Mouse (Mus musculus) midbrain, embryonic 11.5 days (tissue): Measurements from ENCODE around the gene Alkbh4. TPM values are rescaled to one million over a fixed set of nuclear protein-coding genes. Genes with fewer than 3 reads are reported as not detected.
"Not testable (repeated sequence)": the region's sequence is repeated elsewhere in the genome, so short reads cannot be mapped to it uniquely, and the experiment has no call there.

Experiments
- ATAC-seq: fragments of 200-750 bp; cut with Nextera tagmentation; 2 replicates; pipeline ENCODE4 v1.8.0; 2017; ENCODE audit warnings: moderate TSS enrichment, moderate library complexity; ENCODE audit not compliant: low FRiP score
- DNase-seq: peaks from one replicate; pipeline ENCODE4 v3.0.0; 2015; ENCODE audit warnings: low spot score; ENCODE audit errors: missing footprints
- H3K27ac ChIP-seq: fragments of 300-500 bp; sonication (generic); 2 replicates; pipeline ENCODE4 v1.5.1; 2014; ENCODE audit warnings: low read depth, low read length
- H3K27me3 ChIP-seq: fragments of 300-500 bp; sonication (generic); 2 replicates; pipeline ENCODE4 v1.6.1; 2014; ENCODE audit warnings: mild to moderate bottlenecking, low read length, moderate library complexity, mixed read lengths; ENCODE audit not compliant: control insufficient read depth, insufficient read depth
- H3K36me3 ChIP-seq: fragments of 300-500 bp; sonication (generic); 2 replicates; pipeline ENCODE4 v1.6.1; 2014; ENCODE audit warnings: mild to moderate bottlenecking, low read length, moderate library complexity, mixed read lengths; ENCODE audit not compliant: control insufficient read depth, insufficient read depth
- H3K4me1 ChIP-seq: fragments of 300-500 bp; sonication (generic); 2 replicates; pipeline ENCODE4 v1.6.1; 2014; ENCODE audit warnings: low read length; ENCODE audit not compliant: control insufficient read depth, insufficient read depth
- H3K4me2 ChIP-seq: fragments of 300-500 bp; sonication (generic); 2 replicates; pipeline ENCODE4 v1.6.1; 2014; ENCODE audit warnings: mild to moderate bottlenecking, moderate library complexity
- H3K4me3 ChIP-seq: fragments of 300-500 bp; sonication (generic); 2 replicates; pipeline ENCODE4 v1.5.1; 2014; ENCODE audit warnings: low read depth, low read length
- H3K9ac ChIP-seq: fragments of 300-500 bp; sonication (generic); 2 replicates; pipeline ENCODE4 v1.6.1; 2014; ENCODE audit warnings: low read length
- H3K9me3 ChIP-seq: fragments of 300-500 bp; sonication (generic); 2 replicates; pipeline ENCODE4 v1.6.1; 2016; ENCODE audit warnings: low read length; ENCODE audit not compliant: control insufficient read depth
- WGBS: fragments of 180-500 bp; shearing (Covaris S2); extraction: QIAGEN DNeasy Blood & Tissue Kit; methylation state at CpG from one replicate; pipeline ENCODE4 v1.1.7; 2014; 5-methylcytosine and 5-hydroxymethylcytosine counted together
- polyA plus RNA-seq: library from polyadenylated mRNA; unstranded; fragments of >200 nt; fragmentation: Nextera tagmentation; extraction: Ambion mirVana; gene quantifications from 2 replicates; pipeline ENCODE4 v1.2.1, GENCODE M21; 2014

The Alkbh4 gene
- polyA plus RNA-seq, 1 experiment from 2014 or later = 15.7 TPM

DNA sequence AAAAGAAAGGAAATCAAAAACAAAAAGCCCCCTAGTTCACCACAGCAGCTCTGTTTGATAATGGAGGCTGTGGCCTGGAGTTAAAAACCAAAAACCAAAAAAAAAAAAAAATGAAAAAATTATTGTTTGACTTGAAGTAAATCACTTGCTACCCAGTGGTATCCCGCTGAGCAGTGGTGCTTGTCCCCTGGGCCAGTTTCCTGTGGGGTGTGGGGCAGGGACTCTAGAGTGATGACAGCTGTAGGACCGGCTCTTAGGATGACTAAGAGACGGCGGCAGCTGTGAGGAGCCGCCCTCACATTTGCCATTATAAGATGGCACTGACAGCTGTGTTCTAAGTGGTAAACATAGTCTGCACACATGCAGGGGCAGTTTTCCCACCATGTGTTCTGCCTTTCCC lies 19.5 kb downstream of the Alkbh4 start:
- Histone ChIP-seq H3K36me3 (no peaks in the 10 kb centered on the region), H3K4me1 (no peaks in the 10 kb centered on the region), H3K27me3 (no peaks in the 10 kb centered on the region), H3K9ac (no peak overlapping the region), H3K9me3 (no peaks in the 10 kb centered on the region), H3K27ac (no peak overlapping the region), H3K4me2 (no peak overlapping the region), H3K4me3 (no peak overlapping the region)
- DNase-seq (peak; percentile 12), ATAC-seq (no peak)
- 91% methylated on average over 5 of the region's 5 CpGs for WGBS

- 89% methylated on average over 11 of the region's 12 CpGs for WGBS
- DNase-seq = peak; percentile 21
Measured at GRCm38 (mm10) chr5:136160084-136160483, 24.1 kb downstream of the Alkbh4 start.

GRCm38 (mm10) chr5:136163807-136164474 lies 28.0 kb downstream of the Alkbh4 start:
- H3K27ac ChIP-seq = no peak overlapping the region
- ATAC-seq (no peak), DNase-seq (peak; percentile 76)
- 82% methylated on average over 11 of the region's 11 CpGs for WGBS
- H3K9ac ChIP-seq = no peak overlapping the region
- H3K9me3 ChIP-seq = peaks cover 5% of the 10 kb centered on the region
- no peak overlapping the region for H3K4me3 ChIP-seq
- H3K4me1 ChIP-seq = no peaks in the 10 kb centered on the region
- H3K4me2 ChIP-seq = no peak overlapping the region
- no peaks in the 10 kb centered on the region for H3K27me3 ChIP-seq
- no peaks in the 10 kb centered on the region for H3K36me3 ChIP-seq

More at GRCm38 (mm10) chr5:136160084-136160483, 24.1 kb downstream of the Alkbh4 start:
- H3K4me2 ChIP-seq, H3K36me3 ChIP-seq, H3K9ac ChIP-seq, H3K4me1 ChIP-seq, H3K27me3 ChIP-seq, ATAC-seq, H3K4me3 ChIP-seq, H3K9me3 ChIP-seq, H3K27ac ChIP-seq: not testable (repeated sequence)

- WGBS = 79% methylated on average over 8 of the region's 8 CpGs
- DNase-seq (peak; percentile 49), ATAC-seq (no peak)
- H3K9me3 ChIP-seq = peaks cover 5% of the 10 kb centered on the region
- no peaks in the 10 kb centered on the region for H3K27me3 ChIP-seq
- H3K9ac ChIP-seq = no peak overlapping the region
- H3K27ac ChIP-seq = no peak overlapping the region
- no peak overlapping the region for H3K4me2 ChIP-seq
- no peaks in the 10 kb centered on the region for H3K36me3 ChIP-seq
- H3K4me3 ChIP-seq = no peak overlapping the region
- 0 out of 2 replicates have a peak, but pooled peaks cover 2% of the 10 kb centered on the region for H3K4me1 ChIP-seq
Measured at GRCm38 (mm10) chr5:136165246-136165645, 29.3 kb downstream of the Alkbh4 start.

DNA sequence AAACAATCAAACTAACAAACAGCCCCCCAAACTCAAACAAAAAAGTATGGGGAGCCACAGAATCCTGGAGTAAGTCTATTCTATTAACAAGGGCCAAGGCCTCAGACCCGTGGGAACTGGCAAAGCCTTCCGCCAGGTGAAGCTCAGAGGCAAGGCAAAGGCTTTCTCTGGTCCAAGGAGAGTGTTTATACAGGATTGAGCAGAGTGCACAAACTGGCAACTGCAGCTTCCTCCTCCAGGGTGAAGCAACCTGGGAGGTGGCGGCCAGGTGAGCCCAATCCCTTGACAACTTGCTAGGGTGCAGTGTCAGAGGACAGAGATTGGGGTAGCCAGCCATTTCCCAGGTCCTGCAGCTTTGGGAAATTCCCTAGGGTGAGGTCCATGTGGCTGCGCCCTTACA lies 31.4 kb downstream of the Alkbh4 start:
- Histone ChIP-seq H3K4me1 (peaks cover 9% of the 10 kb centered on the region), H3K4me2 (no peak overlapping the region), H3K27ac (no peak overlapping the region), H3K9me3 (peaks cover 5% of the 10 kb centered on the region), H3K36me3 (no peaks in the 10 kb centered on the region), H3K9ac (no peak overlapping the region), H3K4me3 (no peak overlapping the region), H3K27me3 (no peaks in the 10 kb centered on the region)
- peak; percentile 47 for DNase-seq
- no peak for ATAC-seq
- 90% methylated on average over 4 of the region's 4 CpGs for WGBS

- H3K9me3 ChIP-seq = peaks cover 5% of the 10 kb centered on the region
- H3K4me2 ChIP-seq = no peak overlapping the region
- H3K9ac ChIP-seq = no peak overlapping the region
- H3K27me3 ChIP-seq = no peaks in the 10 kb centered on the region
- peaks cover 9% of the 10 kb centered on the region for H3K4me1 ChIP-seq
- 90% methylated on average over 3 of the region's 3 CpGs for WGBS
- no peak overlapping the region for H3K4me3 ChIP-seq
- DNase-seq = peak; percentile 70
- no peak for ATAC-seq
- H3K27ac ChIP-seq = no peak overlapping the region
- H3K36me3 ChIP-seq = no peaks in the 10 kb centered on the region
Measured at GRCm38 (mm10) chr5:136168071-136168470, 32.1 kb downstream of the Alkbh4 start.

GRCm38 (mm10) chr5:136169626-136170511 lies 33.9 kb downstream of the Alkbh4 start:
- Histone ChIP-seq H3K4me1 (peaks cover 9% of the 10 kb centered on the region), H3K4me3 (peak overlapping the region; percentile 43), H3K9me3 (peaks cover 5% of the 10 kb centered on the region), H3K36me3 (no peaks in the 10 kb centered on the region), H3K4me2 (peak overlapping the region; percentile 75), H3K9ac (peak overlapping the region; percentile 67), H3K27me3 (no peaks in the 10 kb centered on the region), H3K27ac (no peak overlapping the region; the same call in 1 of the 2 replicates)
- WGBS = 13% methylated on average over 15 of the region's 15 CpGs
- DNase-seq (peak; percentile 93), ATAC-seq (no peak; the same call in 1 of the 2 replicates)

DNA sequence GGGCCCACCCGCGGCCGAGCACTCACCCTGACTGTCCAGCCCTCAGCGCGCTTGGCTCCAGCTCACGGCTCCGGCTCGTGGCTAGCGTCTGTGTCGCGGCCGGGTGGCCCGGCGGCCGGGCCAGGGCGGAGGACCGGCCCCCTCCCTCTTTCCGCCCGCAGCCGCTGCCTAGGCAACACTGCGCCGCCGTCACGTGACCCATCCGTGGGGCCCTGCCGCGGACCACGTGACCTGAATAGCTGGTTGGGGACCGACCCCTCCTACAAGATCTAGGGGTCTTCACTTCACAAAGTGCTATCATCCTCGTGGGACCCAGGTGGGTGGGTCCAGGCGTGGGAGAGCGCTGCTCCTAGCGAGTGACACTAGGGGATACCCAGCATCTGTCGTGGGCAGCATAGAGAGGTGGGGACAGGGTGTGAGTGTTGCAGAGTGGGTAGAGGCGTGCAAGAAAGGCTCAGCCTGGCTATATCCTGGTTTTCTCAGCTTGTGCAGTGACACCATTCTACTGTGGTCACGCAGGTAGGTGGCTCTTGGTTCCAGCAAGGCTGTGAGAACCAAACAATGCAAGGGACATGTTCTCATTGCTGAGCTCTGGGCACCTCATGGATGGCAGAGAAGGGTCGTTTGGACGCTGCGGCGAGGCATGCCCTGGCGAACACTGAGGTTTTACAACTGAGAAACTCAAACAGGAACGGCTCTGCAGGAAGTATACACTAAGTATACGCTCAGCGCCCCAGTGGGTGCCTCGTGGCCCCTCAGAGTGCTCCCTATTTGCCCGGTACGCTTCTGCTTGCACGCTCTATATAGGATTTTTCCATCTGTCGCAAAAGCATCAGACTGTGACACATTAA lies 34.8 kb downstream of the Alkbh4 start, which contains the start of gene Orai2:
Gene Orai2 (minus strand): TSS at position 202 of the 851 bp plus-strand sequence.
- Histone ChIP-seq H3K9ac (peak within 1 kb of the TSS; percentile 67), H3K27ac (no peak within 1 kb of the TSS; the same call in 1 of the 2 replicates), H3K4me3 (peak within 1 kb of the TSS; percentile 43), H3K9me3 (peaks cover 5% of the 10 kb centered on the region), H3K27me3 (no peaks in the 10 kb centered on the region), H3K36me3 (no peaks in the 10 kb centered on the region), H3K4me2 (peak within 1 kb of the TSS; percentile 75), H3K4me1 (peaks cover 9% of the 10 kb centered on the region)
- 7% methylated on average over 46 of the region's 49 CpGs for whole genome bisulfite sequencing
- ATAC-seq = peak; percentile 94
- peak; percentile 98 for DNase-seq
